Mouse (Mus musculus) midbrain, embryonic 15.5 days (tissue): Measurements from ENCODE around the gene Srebf2. TPM values are rescaled to one million over a fixed set of nuclear protein-coding genes. Genes with fewer than 3 reads are reported as not detected.
A peak's percentile ranks its signal among the peaks of the same experiment; 100 is the strongest.

Experiments used
- ATAC-seq: fragments of 200-750 bp; cut with Nextera tagmentation; replicated peaks from 2 replicates; pipeline ENCODE4 v1.8.0; 2017; ENCODE audit warnings: moderate TSS enrichment
- H3K27ac ChIP-seq: fragments of 300-500 bp; sonication (generic); 2 replicates; pipeline ENCODE4 v1.5.1; 2015; ENCODE audit warnings: mild to moderate bottlenecking, inconsistent platforms
- H3K27me3 ChIP-seq: fragments of 300-500 bp; sonication (generic); replicated peaks from 2 replicates; pipeline ENCODE4 v1.6.1; 2015; ENCODE audit warnings: inconsistent platforms
- H3K36me3 ChIP-seq: fragments of 300-500 bp; sonication (generic); replicated peaks from 2 replicates; pipeline ENCODE4 v1.6.1; 2015; ENCODE audit warnings: inconsistent platforms
- H3K4me1 ChIP-seq: fragments of 300-500 bp; sonication (generic); 2 replicates; pipeline ENCODE4 v1.6.1; 2015; ENCODE audit warnings: inconsistent platforms
- H3K4me2 ChIP-seq: fragments of 300-500 bp; sonication (generic); 2 replicates; pipeline ENCODE4 v1.6.1; 2015; ENCODE audit warnings: inconsistent platforms, mild to moderate bottlenecking, moderate library complexity
- H3K4me3 ChIP-seq: fragments of 300-500 bp; sonication (generic); 2 replicates; pipeline ENCODE4 v1.5.1; 2015; ENCODE audit warnings: mild to moderate bottlenecking, inconsistent platforms
- H3K9ac ChIP-seq: fragments of 300-500 bp; sonication (generic); 2 replicates; pipeline ENCODE4 v1.6.1; 2015; ENCODE audit warnings: mild to moderate bottlenecking, inconsistent platforms
- H3K9me3 ChIP-seq: fragments of 300-500 bp; sonication (generic); 2 replicates; pipeline ENCODE4 v1.6.1; 2016; ENCODE audit warnings: inconsistent platforms
- WGBS: fragments of 180-500 bp; shearing (Covaris S2); methylation state at CpG from one replicate; pipeline ENCODE4 v1.1.7; 2015; ENCODE audit warnings: mixed read lengths; 5-methylcytosine and 5-hydroxymethylcytosine counted together
- polyA plus RNA-seq: library from polyadenylated mRNA; unstranded; fragments of >200 nt; fragmentation: Nextera tagmentation; extraction: Ambion mirVana; gene quantifications from 2 replicates; pipeline ENCODE4 v1.2.1, GENCODE M21; 2015

Srebf2 gene
- polyA plus RNA-seq, 1 experiment from 2014 or later = 224 TPM

DNA sequence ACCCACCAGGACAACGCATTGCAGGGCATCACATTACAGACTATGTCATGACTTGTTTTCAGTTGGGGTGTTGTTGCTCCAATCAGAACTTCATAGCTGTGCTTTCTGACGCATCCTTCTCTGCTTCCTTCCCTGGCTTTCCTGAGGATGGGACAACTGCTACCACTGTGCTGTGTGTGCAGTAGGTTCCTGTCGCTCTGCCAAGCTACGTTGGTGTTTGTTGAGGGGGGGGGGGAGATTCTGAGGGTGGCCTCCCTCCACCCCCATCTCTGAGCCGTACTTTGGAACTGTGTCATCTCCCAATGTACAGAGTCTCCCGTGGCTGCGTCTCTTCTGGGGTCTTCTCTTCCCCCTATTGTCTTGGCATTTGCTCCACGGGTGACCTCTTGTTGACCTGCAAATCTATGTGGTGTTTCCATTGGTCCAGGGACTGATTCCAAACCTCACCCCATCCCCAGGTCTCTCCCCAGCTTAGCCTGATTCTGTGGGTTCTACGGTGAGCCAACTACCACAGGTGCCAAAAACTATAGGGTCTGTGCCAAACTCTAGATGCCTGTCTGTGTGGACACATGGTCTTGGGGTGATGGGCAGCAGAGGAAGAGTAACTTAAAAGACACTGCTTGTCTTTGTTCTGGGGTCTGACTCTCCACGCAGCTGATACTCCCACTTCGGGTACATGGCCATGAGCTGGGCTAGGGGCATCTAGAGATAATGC lies 68.5 kb downstream of the Srebf2 start:
- Histone ChIP-seq H3K27ac (no peak overlapping the region), H3K9ac (no peak overlapping the region), H3K4me2 (no peak overlapping the region), H3K4me3 (no peak overlapping the region), H3K27me3 (peaks cover 44% of the 10 kb centered on the region), H3K36me3 (no peaks in the 10 kb centered on the region), H3K9me3 (no peaks in the 10 kb centered on the region), H3K4me1 (peaks cover 26% of the 10 kb centered on the region)
- 25% methylated on average over 11 of the region's 11 CpGs for WGBS
- no peak for ATAC-seq

DNA sequence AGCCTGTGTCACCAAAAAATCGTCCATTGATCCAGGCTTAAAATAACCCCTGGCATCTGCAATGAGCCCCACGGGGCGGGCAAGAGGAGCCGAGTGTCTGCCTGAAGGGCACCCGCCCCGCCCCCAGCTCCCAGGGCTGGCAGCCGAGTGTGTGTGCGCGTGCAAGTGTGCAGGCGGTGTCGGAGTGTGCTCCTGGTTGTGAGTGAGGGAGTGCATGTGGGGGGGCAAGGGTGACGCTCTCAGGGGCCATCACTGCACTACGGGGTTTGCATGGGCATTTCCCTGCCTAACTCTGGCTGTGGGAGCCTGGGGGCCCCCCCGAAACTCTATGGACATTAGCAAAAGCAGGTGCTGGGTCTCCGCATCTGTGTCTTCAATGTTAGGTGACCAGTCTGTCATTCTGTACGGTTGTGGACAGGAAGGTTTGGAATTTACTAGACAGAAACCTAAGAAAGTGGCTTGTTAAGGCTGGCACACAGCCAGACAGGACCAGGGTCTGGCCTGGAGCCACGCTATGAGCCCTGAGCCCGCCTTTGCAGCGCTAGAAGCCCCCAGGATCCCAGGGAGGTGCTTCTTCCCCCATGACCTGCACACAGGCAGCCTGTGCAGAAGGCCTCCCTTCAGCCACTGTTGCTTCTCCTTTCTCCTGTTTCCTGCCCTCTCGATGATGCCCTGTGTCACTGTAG lies 69.3 kb downstream of the Srebf2 start:
- peaks cover 36% of the 10 kb centered on the region for H3K27me3 ChIP-seq

DNA sequence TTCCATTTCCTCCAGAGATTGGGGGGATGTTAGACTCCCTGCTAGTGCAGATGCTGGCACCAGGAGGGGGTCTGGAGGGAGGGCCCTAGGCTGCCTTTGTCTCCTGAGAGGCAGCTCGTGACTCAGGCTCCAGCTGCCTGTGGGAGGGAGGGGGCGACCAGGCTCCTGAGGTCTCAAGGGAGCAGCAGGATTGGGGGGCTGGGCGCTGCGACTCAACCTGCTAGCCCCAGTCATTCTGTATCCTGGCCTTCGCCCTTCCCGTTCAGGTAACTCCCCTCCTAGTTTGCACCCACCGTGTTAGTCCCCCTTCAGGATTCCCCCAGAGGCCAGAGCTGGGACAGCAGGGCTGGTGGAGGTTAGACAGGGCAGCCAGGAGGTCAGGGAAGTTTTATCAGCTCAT lies 70.1 kb downstream of the Srebf2 start:
- Histone ChIP-seq H3K27me3 (peaks cover 28% of the 10 kb centered on the region), H3K27ac (no peak overlapping the region), H3K4me1 (peaks cover 19% of the 10 kb centered on the region), H3K9me3 (no peaks in the 10 kb centered on the region), H3K4me3 (no peak overlapping the region), H3K4me2 (no peak overlapping the region), H3K36me3 (no peaks in the 10 kb centered on the region), H3K9ac (no peak overlapping the region)
- 13% methylated on average over 7 of the region's 7 CpGs for WGBS
- no peak for ATAC-seq

More for the DNA sequence above, 69.3 kb downstream of the Srebf2 start:
- Histone ChIP-seq H3K27ac (no peak overlapping the region), H3K9ac (no peak overlapping the region), H3K4me3 (no peak overlapping the region), H3K36me3 (no peaks in the 10 kb centered on the region), H3K4me2 (no peak overlapping the region), H3K4me1 (peaks cover 26% of the 10 kb centered on the region), H3K9me3 (no peaks in the 10 kb centered on the region)
- ATAC-seq = no peak
- WGBS = 41% methylated on average over 20 of the region's 20 CpGs

DNA sequence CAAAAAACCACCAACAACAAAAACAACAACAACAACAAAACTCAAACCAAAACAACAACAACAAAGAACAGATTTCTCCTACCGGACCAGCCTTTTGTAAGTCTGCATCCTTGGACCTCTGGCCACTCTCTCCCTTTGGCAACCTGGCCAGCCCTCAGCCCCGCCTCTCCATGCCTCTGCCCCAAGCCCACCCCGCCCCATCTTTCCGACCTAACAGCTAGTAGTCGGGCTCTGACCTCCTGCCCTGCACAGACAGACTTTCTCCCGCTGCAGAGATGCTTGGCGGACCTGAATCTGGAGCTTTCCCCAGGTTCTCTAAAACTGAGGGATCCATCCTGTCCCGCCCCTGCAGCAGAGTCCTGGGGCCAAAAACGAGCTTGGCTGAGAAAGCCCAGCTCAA lies 71.0 kb downstream of the Srebf2 start:
- H3K27ac ChIP-seq = no peak overlapping the region
- H3K4me2 ChIP-seq = no peak overlapping the region
- peaks cover 22% of the 10 kb centered on the region for H3K27me3 ChIP-seq
- no peak overlapping the region for H3K4me3 ChIP-seq
- no peaks in the 10 kb centered on the region for H3K9me3 ChIP-seq
- ATAC-seq = no peak
- H3K9ac ChIP-seq = no peak overlapping the region
- peaks cover 11% of the 10 kb centered on the region for H3K4me1 ChIP-seq
- no peaks in the 10 kb centered on the region for H3K36me3 ChIP-seq
- WGBS = 37% methylated on average over 9 of the region's 9 CpGs

DNA sequence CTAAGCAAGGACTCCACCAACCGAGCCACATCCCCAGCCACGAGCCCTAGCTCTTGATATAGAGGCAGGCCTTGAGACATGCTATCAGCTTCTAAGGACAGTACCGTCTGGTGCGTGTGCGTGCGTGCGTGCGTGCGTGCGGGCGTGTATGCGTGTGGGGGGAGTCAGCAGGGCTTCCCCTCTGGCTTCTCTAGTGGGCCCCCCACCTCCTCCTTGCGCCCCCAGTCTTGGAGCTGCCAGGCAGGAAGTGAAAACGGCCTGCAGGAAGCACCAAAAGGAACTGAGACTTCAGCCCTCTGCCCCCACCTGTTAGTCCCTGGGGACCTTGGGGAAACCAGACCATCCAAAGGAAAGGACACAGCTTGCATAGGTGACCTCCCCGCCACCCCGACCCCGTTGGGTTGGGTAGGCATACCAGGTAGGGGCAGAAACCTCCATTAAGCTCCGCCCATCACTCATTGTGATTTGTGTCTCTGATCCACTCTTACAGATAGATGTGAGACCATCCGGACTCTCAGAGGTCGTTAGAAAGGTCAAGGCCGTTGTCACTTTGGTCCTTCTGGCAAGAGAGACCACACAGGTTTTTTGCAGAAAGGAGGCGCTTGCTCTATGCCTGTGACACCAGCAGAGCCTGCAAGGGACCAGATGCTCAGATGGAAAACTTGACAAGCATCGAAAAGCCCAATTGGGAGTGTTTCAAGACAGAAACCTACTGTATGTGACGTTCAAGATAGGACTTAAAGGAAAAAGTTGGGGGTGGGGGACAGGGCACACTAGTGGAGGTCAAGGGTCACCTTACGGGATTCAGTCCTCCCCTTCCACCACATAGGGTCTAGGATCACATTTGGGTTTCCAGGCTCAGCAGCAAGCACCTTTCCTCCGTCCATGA lies 72.0 kb downstream of the Srebf2 start:
- ATAC-seq = no peak
- 82% methylated on average over 26 of the region's 26 CpGs for WGBS
- H3K9ac ChIP-seq = no peak overlapping the region
- H3K27ac ChIP-seq = no peak overlapping the region
- H3K36me3 ChIP-seq = no peaks in the 10 kb centered on the region
- H3K4me2 ChIP-seq = no peak overlapping the region
- H3K4me1 ChIP-seq = peaks cover 15% of the 10 kb centered on the region
- no peak overlapping the region for H3K4me3 ChIP-seq
- peaks cover 17% of the 10 kb centered on the region for H3K27me3 ChIP-seq
- no peaks in the 10 kb centered on the region for H3K9me3 ChIP-seq

DNA sequence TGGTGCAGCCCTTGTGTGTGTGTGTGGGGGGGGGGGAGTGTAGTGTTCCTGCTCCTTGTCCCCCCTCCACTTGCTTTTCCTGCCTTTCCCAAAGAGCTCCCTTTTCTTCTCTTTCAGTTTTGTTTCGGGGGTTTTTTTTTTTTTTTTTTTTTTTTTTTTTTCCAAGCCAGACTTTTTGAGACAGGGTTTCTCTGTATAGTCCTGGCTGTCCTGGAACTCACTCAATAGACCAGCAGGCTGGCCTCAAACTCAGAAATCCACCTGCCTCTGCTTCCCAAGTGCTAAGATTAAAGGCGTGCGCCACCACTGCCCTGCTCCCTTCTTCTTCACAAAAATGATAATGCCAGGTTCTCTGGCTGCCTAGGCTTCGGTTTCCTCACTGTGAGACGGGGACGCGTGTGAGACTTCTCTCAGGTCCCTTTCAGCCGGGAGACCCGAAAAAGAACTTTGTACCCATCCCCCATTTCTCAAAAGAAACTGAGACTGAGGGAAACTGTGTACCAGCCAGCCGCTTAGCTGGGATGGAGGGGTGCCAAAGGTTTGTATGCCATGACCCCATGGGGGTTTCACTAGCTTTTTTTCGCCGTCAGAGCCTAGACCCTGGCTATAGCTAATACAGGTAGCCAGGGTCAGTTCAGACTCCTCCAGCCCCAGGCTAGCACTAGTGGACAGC lies 73.2 kb downstream of the Srebf2 start:
- Histone ChIP-seq H3K27ac (no peak overlapping the region), H3K4me2 (no peak overlapping the region), H3K9ac (no peak overlapping the region), H3K9me3 (no peaks in the 10 kb centered on the region), H3K4me3 (no peak overlapping the region), H3K36me3 (no peaks in the 10 kb centered on the region), H3K4me1 (peaks cover 21% of the 10 kb centered on the region), H3K27me3 (peaks cover 9% of the 10 kb centered on the region)
- ATAC-seq = no peak
- WGBS = 58% methylated on average over 11 of the region's 12 CpGs

DNA sequence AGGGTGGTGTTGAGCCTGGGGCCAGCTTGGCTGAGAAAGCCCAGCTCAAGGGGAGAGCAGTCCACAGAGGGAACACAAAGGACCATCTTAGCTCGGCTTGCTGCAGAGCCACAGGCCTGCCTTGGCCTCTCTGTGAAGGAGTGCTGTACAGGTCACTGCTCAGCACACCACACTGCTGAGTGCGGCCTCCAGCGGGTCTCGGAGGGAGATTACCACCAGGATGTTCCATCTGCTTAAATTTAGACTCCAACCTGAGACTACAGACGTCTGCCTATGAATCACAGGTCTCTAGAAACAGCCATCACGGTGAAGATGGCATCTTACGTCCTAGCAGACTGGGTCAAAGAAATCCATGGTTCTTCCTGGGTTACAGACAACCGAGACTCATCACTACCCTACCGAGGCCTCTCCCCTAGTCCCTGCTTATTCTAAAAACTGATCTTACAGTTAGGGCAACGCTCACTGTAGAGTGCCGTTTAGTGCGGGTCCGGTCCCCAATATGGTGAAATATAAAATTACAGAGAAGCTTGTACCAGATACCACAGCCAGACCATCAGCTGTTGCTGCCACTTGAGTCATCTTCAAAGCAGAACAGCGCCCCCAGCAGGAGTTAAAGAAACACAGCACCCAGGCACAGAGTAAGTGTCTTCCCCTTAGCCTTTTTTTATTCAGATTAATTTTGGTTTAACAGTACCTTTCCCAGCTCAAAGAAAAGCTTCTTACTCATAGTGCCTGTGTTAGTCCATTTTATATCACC lies 74.3 kb downstream of the Srebf2 start:
- no peak for ATAC-seq
- 68% methylated on average over 14 of the region's 14 CpGs for WGBS
- H3K9ac ChIP-seq = no peak overlapping the region
- H3K9me3 ChIP-seq = no peaks in the 10 kb centered on the region
- H3K27me3 ChIP-seq = peaks cover 7% of the 10 kb centered on the region
- H3K4me2 ChIP-seq = no peak overlapping the region
- no peak overlapping the region for H3K27ac ChIP-seq
- H3K4me1 ChIP-seq = peaks cover 17% of the 10 kb centered on the region
- H3K4me3 ChIP-seq = no peak overlapping the region
- H3K36me3 ChIP-seq = no peaks in the 10 kb centered on the region

DNA sequence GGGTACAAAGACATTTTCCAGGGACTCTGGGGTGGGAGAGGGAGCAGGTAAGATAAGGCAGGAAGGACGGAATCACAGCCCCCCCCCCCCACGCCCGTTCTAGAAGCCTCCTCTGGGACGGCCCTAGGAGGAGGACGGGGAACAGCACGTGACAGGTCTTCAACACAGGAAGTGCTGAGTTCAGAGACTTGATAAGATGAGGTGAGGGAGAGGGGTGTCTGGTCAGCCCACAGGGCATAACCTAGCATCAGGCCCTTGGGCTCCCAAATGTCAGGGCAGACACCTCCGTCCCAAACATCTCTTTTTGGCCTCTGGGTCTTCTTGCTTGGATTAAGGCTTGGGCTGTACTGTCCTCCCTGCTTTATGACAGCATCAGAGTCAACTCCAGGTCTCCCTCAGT lies 76.3 kb downstream of the Srebf2 start:
- Histone ChIP-seq H3K4me3 (no peak overlapping the region), H3K4me1 (peaks cover 10% of the 10 kb centered on the region), H3K4me2 (no peak overlapping the region), H3K36me3 (no peaks in the 10 kb centered on the region), H3K9ac (no peak overlapping the region), H3K27me3 (peaks cover 7% of the 10 kb centered on the region), H3K27ac (no peak overlapping the region), H3K9me3 (no peaks in the 10 kb centered on the region)
- WGBS = 61% methylated on average over 7 of the region's 7 CpGs
- no peak; the same call in 1 of the 2 replicates for ATAC-seq

DNA sequence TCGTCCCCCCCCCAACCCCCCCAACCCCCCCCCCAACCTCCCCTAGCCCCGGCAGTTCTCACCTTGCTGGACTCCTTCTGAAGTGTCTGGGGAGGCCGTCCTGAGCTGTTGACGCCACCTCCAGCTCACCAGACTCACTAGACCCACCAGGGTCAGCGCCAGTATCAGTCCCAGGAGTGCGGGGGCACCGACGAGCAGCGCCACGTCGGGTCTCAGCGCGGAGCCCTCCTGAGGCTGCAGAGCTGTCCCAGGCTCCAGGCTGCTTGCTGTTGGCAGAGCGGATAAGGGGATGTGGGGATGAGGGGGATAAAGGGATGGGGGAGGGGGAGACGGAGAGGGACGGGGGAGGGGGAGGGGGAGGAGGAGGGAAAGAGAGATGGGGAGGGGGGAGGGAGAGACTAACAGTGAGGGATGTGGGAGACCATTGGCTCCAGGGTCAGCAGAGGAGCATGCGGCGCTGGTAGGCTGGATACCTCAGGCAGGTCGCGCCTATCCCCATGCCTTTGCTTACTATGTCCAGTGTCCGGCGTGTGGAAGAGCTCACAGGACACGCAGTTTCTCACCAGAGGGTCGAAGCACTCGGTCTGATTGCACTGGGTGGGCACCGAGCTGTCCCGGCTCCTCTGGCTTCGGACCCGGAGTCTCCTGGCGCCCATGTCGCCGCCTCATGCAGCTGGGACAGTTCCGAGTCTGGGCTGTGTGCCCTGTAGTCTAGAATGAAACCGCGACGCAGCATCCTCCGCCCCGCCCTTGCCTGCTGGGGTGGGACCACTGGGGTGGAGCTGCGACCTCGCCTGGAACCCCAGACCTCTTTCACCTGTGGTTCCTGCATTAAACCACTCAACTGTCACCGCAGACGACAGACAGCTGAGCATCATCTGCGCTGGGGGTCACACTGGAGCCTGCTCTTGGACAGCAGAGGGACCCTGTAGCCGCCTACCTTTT lies 76.9 kb downstream of the Srebf2 start, which contains the start of gene Tnfrsf13c:
Gene Tnfrsf13c, minus strand, starts transcription at position 713 of the 945 bp plus-strand sequence.
- Histone ChIP-seq H3K36me3 (no peaks in the 10 kb centered on the region), H3K4me1 (peaks cover 10% of the 10 kb centered on the region), H3K27ac (no peak within 1 kb of the TSS), H3K4me2 (peak within 1 kb of the TSS; percentile 60), H3K27me3 (peaks cover 7% of the 10 kb centered on the region), H3K4me3 (peak within 1 kb of the TSS; percentile 32), H3K9me3 (no peaks in the 10 kb centered on the region), H3K9ac (peak within 1 kb of the TSS; percentile 14; the same call in 1 of the 2 replicates)
- no peak; the same call in 1 of the 2 replicates for ATAC-seq
- 1% methylated on average over 42 of the region's 44 CpGs for WGBS

DNA sequence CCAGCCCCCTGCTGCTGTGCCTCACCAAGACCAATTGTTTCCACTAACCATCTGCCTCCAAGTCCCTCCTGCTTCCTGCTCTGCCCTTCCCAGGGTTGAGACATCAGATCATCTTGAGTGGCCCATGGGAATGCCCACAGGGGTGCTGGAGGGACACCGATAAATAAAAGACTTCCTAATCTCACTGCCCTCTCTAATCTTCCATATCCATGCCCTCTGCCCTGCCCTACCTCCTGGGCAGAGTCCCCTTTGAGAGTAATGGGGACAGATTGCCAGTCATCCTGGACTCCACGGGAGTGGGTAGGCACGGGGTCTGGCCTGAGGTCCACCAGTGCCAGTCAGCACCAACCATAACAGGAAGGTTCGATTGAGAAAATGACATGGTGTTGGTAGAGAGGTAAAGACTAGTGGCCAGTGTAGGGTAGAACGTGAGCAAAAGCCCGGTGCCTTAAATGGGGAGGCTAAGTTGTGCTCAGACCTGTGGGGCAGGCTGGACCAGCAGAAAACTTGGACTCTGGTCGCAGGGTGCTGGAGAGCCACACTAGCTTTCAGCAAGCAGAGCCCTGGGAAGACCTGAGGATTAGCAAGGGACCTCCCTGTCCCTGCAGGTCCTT lies 77.7 kb downstream of the Srebf2 start:
- H3K36me3 ChIP-seq = no peaks in the 10 kb centered on the region
- ATAC-seq = no peak
- H3K4me2 ChIP-seq = peak overlapping the region; percentile 60; the same call in 1 of the 2 replicates
- H3K27me3 ChIP-seq = peaks cover 7% of the 10 kb centered on the region
- H3K4me1 ChIP-seq = peaks cover 10% of the 10 kb centered on the region
- no peaks in the 10 kb centered on the region for H3K9me3 ChIP-seq
- H3K9ac ChIP-seq = no peak overlapping the region
- H3K27ac ChIP-seq = no peak overlapping the region
- no peak overlapping the region for H3K4me3 ChIP-seq
- WGBS = 36% methylated on average over 7 of the region's 7 CpGs
